Mouse (Mus musculus) forebrain, embryonic 12.5 days (tissue): ENCODE data around the gene Kat8. TPM values are rescaled to one million over a fixed set of nuclear protein-coding genes. Genes with fewer than 3 reads are reported as not detected.
A peak's percentile ranks its signal among the peaks of the same experiment; 100 is the strongest.

Experiments used
- ATAC-seq: fragments of 200-750 bp; cut with Nextera tagmentation; 2 replicates; pipeline ENCODE4 v1.8.0; 2017; ENCODE audit warnings: moderate TSS enrichment; ENCODE audit not compliant: low FRiP score
- H3K27ac ChIP-seq: fragments of 300-500 bp; sonication (generic); 2 replicates; pipeline ENCODE4 v1.5.1; 2016; ENCODE audit warnings: mild to moderate bottlenecking
- H3K27me3 ChIP-seq: fragments of 300-500 bp; sonication (generic); 2 replicates; pipeline ENCODE4 v1.6.1; 2016; ENCODE audit warnings: mild to moderate bottlenecking
- H3K36me3 ChIP-seq: fragments of 300-500 bp; sonication (generic); replicated peaks from 2 replicates; pipeline ENCODE4 v1.6.1; 2016; ENCODE audit warnings: mild to moderate bottlenecking
- H3K4me1 ChIP-seq: fragments of 300-500 bp; sonication (generic); 2 replicates; pipeline ENCODE4 v1.6.1; 2016
- H3K4me2 ChIP-seq: fragments of 300-500 bp; sonication (generic); 2 replicates; pipeline ENCODE4 v1.6.1; 2016; ENCODE audit warnings: mild to moderate bottlenecking, moderate library complexity
- H3K4me3 ChIP-seq: fragments of 300-500 bp; sonication (generic); replicated peaks from 2 replicates; pipeline ENCODE4 v1.5.1; 2016; ENCODE audit warnings: mild to moderate bottlenecking
- H3K9ac ChIP-seq: fragments of 300-500 bp; sonication (generic); 2 replicates; pipeline ENCODE4 v1.6.1; 2016; ENCODE audit warnings: mild to moderate bottlenecking
- H3K9me3 ChIP-seq: fragments of 300-500 bp; sonication (generic); 2 replicates; pipeline ENCODE4 v1.6.1; 2016
- WGBS: fragments of 180-500 bp; shearing (Covaris S2); methylation state at CpG from one replicate; pipeline ENCODE4 v1.1.7; 2016; 5-methylcytosine and 5-hydroxymethylcytosine counted together
- polyA plus RNA-seq: library from polyadenylated mRNA; unstranded; fragments of >200 nt; fragmentation: Nextera tagmentation; extraction: Ambion mirVana; gene quantifications from 2 replicates; pipeline ENCODE4 v1.2.1, GENCODE M21; 2016

Kat8 gene
- polyA plus RNA-seq, 1 experiment from 2014 or later = 52.4 TPM

DNA sequence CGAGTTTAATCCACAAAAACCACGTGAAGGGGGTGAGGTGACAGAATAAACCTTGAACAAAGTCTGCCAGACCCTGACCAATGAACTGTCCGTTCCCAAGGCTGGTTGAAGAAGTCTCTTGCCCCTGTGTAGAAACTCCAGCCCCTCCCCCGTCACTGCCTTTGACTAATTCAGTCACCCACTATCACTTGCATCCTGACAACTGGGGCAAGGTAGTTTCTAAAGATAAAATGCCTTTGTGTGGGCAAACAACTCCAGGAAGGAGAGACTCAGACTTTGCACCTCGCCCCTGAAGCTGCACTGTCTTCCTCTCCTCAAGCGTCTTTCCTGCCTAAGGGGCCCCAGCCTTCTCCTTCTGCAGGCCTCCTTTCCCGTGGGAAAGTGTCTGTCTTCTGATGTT, 12.3 kb upstream of the Kat8 start:
- Histone ChIP-seq H3K4me1 (peaks cover 10% of the 10 kb centered on the region), H3K27ac (no peak overlapping the region), H3K4me2 (no peak overlapping the region), H3K27me3 (0 out of 2 replicates have a peak, but pooled peaks cover 2% of the 10 kb centered on the region), H3K36me3 (no peaks in the 10 kb centered on the region), H3K9ac (no peak overlapping the region), H3K4me3 (no peak overlapping the region), H3K9me3 (no peaks in the 10 kb centered on the region)
- 53% methylated on average over 7 of the region's 7 CpGs for WGBS
- ATAC-seq = no peak

DNA sequence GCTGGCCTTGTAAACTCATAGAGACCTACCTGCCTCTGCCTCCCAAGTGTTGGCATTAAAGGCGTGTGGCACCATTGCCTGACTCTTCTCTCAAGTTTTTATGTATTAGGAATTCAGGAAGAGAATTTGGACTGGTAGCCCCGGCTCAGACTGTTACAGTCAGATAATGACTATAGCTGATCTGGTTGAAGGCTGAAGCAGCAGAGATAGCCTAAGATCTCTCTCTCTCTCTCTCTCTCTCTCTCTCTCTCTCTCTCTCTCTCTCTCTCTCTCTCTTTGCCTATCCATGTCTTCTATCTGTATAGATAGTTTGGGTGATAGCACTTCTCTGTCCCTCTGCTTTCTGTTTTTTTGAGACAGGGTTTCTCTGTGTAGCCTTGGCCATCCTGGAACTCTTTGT, 10.5 kb upstream of the Kat8 start:
- ATAC-seq = no peak

DNA sequence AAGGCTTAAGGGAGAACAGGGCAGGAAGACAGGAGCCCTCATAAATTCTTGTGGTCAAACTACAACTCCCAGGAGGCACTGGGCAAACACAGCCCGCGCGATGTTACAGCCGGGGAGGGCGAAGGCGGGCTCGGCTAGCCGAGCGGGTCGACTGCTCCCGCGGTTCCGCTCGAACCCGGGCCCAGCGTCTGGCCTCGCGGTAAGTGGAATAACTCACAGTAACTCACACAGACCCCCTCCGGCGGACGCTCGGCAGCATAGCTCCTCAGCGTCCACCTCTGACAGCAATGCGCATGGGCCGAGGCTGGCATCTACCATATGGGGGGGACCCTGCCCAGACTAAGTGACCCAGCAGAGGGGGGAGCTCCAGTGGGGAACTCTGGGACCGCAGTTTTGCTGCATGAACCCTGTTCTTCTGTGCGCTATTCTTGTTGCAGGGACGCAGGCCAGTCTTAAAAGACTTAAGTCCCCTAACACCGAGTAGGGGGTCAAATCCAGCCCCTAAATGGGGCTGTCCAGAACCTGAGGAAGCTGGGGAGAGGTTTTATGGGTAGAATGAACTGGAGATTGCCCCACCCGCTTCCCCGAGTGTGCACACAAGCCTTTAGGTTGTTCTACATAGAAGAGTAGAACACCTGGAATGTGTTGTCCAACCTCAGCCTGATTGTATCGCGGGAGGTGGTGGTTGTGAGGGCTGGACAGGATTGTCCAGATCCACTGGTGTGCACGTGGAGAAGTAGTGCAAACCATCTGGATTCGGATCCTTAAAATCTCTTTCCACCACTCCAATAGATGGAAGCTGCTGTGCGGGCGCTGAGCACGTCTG, 8.1 kb upstream of the Kat8 start, which contains the start of gene Bckdk:
Gene Bckdk, plus strand, starts transcription at position 112 of the 826 bp plus-strand sequence.
- H3K4me1 ChIP-seq = peaks cover 11% of the 10 kb centered on the region
- H3K36me3 ChIP-seq = peaks cover 40% of the 10 kb centered on the region
- WGBS = 7% methylated on average over 38 of the region's 38 CpGs
- no peaks in the 10 kb centered on the region for H3K27me3 ChIP-seq
- peak within 1 kb of the TSS; percentile 86 for H3K4me2 ChIP-seq
- peak within 1 kb of the TSS; percentile 81 for H3K9ac ChIP-seq
- peak within 1 kb of the TSS; percentile 76 for H3K4me3 ChIP-seq
- peak within 1 kb of the TSS; percentile 68 for H3K27ac ChIP-seq
- ATAC-seq = peak; percentile 91
- no peaks in the 10 kb centered on the region for H3K9me3 ChIP-seq

More for the DNA sequence above, 10.5 kb upstream of the Kat8 start:
- peaks cover 11% of the 10 kb centered on the region for H3K4me1 ChIP-seq
- no peak overlapping the region for H3K4me2 ChIP-seq
- no peak overlapping the region for H3K4me3 ChIP-seq
- H3K36me3 ChIP-seq = peaks cover 16% of the 10 kb centered on the region
- H3K9ac ChIP-seq = no peak overlapping the region
- H3K9me3 ChIP-seq = no peaks in the 10 kb centered on the region
- no peak overlapping the region for H3K27ac ChIP-seq
- H3K27me3 ChIP-seq = 0 out of 2 replicates have a peak, but pooled peaks cover 2% of the 10 kb centered on the region
- WGBS = 83% methylated on average over 2 of the region's 2 CpGs

DNA sequence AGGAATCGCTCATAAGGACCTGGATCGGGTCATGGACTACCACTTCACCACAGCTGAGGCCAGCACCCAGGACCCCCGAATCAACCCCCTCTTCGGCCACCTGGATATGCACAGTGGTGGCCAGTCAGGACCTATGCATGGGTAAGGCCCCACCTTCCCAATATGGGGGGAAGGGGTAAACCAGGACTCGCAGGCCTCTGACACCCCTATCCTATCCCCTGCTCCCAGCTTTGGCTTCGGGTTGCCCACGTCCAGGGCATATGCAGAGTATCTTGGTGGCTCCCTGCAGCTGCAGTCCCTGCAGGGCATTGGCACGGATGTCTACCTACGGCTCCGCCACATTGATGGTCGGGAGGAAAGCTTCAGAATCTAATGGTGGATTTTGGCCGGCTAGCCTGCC, 4.4 kb upstream of the Kat8 start:
- Histone ChIP-seq H3K4me2 (no peak overlapping the region), H3K4me3 (no peak overlapping the region), H3K36me3 (peaks cover 49% of the 10 kb centered on the region), H3K4me1 (peaks cover 13% of the 10 kb centered on the region), H3K9me3 (no peaks in the 10 kb centered on the region), H3K27me3 (no peaks in the 10 kb centered on the region), H3K27ac (no peak overlapping the region), H3K9ac (no peak overlapping the region)
- no peak for ATAC-seq
- WGBS = 91% methylated on average over 12 of the region's 12 CpGs

DNA sequence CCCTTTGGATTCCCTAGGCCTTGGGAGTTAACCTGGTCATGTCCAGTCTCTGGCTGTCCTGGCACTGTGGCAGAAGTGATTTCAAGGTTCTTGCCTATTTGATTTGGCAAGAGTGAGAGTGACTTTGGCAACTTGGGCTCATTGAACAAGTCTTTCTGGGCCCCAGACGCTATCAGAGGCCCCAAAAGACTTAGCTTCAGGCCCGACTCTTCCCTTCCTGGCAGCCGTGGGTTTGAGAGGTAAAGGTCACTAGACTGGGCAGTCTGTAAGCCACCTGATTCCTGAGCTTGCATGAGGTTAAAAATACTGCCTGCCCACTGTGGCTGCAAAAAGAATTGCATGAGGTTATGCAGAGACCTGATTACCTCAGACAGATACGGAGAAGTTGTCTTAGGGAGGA, 3.7 kb upstream of the Kat8 start:
- Histone ChIP-seq H3K4me1 (peaks cover 17% of the 10 kb centered on the region), H3K27ac (no peak overlapping the region), H3K27me3 (no peaks in the 10 kb centered on the region), H3K4me2 (no peak overlapping the region), H3K4me3 (no peak overlapping the region), H3K9ac (no peak overlapping the region), H3K9me3 (no peaks in the 10 kb centered on the region), H3K36me3 (peaks cover 49% of the 10 kb centered on the region)
- 95% methylated on average over 4 of the region's 4 CpGs for WGBS
- ATAC-seq = no peak

DNA sequence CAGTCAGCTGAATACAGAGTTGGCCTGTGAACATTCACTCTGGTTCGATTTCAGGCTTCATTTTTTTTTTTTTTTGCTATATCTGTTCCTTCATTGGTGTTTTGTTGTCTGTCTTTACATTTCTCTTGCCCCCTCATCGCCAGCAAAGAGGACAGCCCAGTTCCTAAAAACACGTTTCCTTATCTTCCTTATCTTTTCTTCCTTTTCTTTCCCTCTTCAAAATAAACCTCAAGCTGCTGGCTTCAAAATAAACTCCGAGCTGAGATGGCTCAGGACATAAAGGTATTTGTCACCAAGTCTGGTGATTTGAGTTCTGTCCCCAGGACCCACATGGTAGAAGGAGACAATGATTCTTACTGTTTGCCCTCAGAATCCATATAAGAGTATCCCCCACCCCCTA, 622 bp downstream of the Kat8 start:
- peaks cover 46% of the 10 kb centered on the region for H3K36me3 ChIP-seq
- peak overlapping the region; percentile 89 for H3K4me3 ChIP-seq
- peak overlapping the region; percentile 73 for H3K9ac ChIP-seq
- WGBS = 44% methylated on average over 4 of the region's 4 CpGs
- peak overlapping the region; percentile 73 for H3K4me2 ChIP-seq
- H3K4me1 ChIP-seq = peaks cover 6% of the 10 kb centered on the region
- H3K9me3 ChIP-seq = no peaks in the 10 kb centered on the region
- no peak overlapping the region for H3K27ac ChIP-seq
- no peaks in the 10 kb centered on the region for H3K27me3 ChIP-seq
- no peak for ATAC-seq

DNA sequence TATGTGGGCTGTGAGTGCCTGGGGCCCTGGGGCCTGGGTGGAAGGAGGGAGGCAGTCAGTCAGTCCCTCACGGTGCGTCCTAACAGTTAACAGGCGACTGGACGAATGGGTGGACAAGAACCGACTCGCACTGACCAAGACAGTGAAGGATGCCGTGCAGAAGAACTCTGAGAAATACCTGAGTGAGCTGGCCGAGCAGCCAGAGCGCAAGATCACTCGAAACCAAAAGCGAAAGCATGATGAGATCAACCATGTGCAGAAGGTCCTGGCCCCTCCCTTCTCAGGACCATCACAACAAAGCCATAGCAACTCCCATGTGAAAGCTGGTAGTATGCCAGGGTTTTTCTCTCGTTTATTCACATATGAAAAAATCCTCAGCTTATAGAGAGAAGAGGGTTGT, 3.0 kb downstream of the Kat8 start:
- no peak overlapping the region for H3K4me2 ChIP-seq
- H3K4me3 ChIP-seq = no peak overlapping the region
- H3K36me3 ChIP-seq = peaks cover 36% of the 10 kb centered on the region
- H3K27me3 ChIP-seq = no peaks in the 10 kb centered on the region
- no peaks in the 10 kb centered on the region for H3K9me3 ChIP-seq
- no peak overlapping the region for H3K9ac ChIP-seq
- WGBS = 93% methylated on average over 12 of the region's 12 CpGs
- H3K4me1 ChIP-seq = peaks cover 6% of the 10 kb centered on the region
- no peak overlapping the region for H3K27ac ChIP-seq
- no peak for ATAC-seq

DNA sequence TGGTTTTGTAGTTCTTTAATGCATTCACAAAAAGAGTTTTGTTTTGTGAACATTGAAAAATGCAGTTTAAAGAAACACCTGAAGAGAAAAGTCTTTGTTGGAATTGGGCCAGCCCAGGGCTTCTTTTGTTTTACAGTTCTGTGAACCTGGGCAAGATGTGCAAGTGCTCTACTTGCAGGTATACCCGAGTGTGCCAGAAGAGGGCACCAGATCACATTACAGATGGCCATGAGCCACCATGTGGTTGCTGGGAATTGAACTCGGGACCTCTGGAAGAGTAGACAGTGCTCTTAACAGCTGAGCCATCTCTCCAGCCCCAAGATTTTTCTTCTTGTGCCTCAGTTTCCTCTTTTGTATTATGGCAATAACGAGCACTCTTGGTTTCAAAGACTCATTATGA, 5.9 kb downstream of the Kat8 start:
- ATAC-seq = no peak
- Histone ChIP-seq H3K9ac (no peak overlapping the region), H3K36me3 (peaks cover 61% of the 10 kb centered on the region), H3K4me1 (peaks cover 1% of the 10 kb centered on the region), H3K27ac (no peak overlapping the region), H3K27me3 (no peaks in the 10 kb centered on the region), H3K4me3 (no peak overlapping the region), H3K4me2 (no peak overlapping the region), H3K9me3 (no peaks in the 10 kb centered on the region)
- WGBS = 62% methylated on average over 3 of the region's 3 CpGs

DNA sequence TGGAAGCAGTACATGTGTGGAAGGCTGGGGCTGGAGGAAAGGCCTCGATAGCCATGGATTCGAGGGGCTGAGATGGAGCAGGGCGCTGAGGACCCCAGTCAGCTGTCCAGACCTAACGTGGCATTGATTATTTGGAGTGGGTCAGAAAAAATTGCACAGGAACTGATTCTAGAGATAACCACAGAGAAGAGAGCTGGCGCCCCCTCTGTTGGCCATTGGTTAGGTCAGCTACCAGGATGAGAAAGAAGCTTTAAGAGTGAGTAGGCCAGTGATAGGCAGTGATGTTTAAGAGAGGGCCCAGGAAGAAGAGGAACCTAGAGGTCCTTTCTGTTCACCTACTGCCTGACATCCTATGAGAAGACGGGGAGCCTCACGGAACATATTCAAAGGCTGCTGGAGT, 7.0 kb downstream of the Kat8 start:
- no peak overlapping the region for H3K4me3 ChIP-seq
- 84% methylated on average over 7 of the region's 7 CpGs for WGBS
- H3K4me1 ChIP-seq = no peaks in the 10 kb centered on the region
- H3K9ac ChIP-seq = no peak overlapping the region
- H3K9me3 ChIP-seq = no peaks in the 10 kb centered on the region
- ATAC-seq = no peak
- H3K36me3 ChIP-seq = peaks cover 70% of the 10 kb centered on the region
- no peak overlapping the region for H3K4me2 ChIP-seq
- H3K27ac ChIP-seq = no peak overlapping the region
- H3K27me3 ChIP-seq = no peaks in the 10 kb centered on the region

DNA sequence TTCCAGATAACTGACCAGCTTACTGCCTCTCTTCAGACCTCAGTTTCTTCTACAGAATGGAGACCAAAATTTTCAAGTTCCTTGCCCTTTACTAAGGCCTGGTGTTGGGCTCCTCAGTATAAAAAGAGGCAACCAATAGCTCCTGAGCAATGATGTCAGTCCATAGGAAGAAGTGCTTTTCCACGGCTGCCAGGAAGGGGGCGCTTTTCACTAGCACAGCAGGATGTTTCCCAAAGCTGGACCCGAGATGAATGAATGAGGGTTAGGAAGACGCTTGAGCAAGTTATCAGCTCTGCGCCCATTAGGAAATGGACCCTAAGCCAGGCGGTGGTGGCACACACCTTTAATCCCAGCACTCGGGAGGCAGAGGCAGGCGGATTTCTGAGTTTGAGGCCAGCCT, 9.2 kb downstream of the Kat8 start:
- no peaks in the 10 kb centered on the region for H3K9me3 ChIP-seq
- H3K4me2 ChIP-seq = no peak overlapping the region
- H3K4me1 ChIP-seq = no peaks in the 10 kb centered on the region
- no peak for ATAC-seq
- no peak overlapping the region for H3K4me3 ChIP-seq
- no peak overlapping the region for H3K9ac ChIP-seq
- no peaks in the 10 kb centered on the region for H3K27me3 ChIP-seq
- WGBS = 68% methylated on average over 8 of the region's 8 CpGs
- H3K27ac ChIP-seq = no peak overlapping the region
- H3K36me3 ChIP-seq = peaks cover 77% of the 10 kb centered on the region

DNA sequence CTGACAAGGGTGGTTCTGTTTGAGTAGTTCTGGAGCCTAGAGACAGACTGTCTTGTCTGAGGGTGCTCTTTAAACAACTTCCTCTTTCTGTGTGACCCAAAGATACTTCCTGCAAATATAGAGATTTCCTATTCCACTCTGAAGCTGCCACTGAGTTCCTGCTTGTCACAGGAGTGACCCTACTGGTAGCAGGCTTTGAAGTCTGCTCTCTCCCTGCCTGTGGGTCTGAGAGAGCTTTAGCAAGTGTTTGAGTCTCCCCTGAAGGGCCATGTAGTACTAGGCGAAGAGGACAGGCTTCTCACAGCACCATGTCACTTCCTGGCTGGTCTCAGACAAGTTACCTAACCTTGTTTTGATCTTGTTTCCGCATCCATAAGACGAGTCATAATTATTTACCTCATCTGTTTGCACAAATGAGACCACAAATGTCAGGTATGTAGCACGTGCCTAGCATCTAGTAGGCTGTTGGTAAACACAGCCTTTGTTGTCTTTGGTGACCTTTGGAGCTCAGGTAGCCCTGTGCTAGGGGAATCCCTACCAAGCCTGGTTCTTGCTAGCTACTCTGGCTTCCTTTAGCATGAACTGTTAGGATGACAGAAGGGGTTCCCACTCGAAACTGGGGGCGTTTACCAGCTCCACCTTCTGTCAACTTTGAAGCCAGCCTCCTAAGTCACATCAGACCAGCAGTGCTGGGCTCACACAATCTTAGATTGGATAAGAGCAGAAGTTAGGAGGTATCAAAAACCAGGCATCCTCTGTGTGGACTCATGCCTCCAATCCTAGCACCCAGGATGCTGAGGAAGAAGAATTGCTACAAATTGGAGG, 10.3 kb downstream of the Kat8 start:
- H3K9me3 ChIP-seq = no peaks in the 10 kb centered on the region
- H3K27me3 ChIP-seq = peaks cover 1% of the 10 kb centered on the region; the same call in 1 of the 2 replicates
- peaks cover 74% of the 10 kb centered on the region for H3K36me3 ChIP-seq
- no peaks in the 10 kb centered on the region for H3K4me1 ChIP-seq
- no peak for ATAC-seq
- no peak overlapping the region for H3K4me2 ChIP-seq
- no peak overlapping the region for H3K4me3 ChIP-seq
- WGBS = 81% methylated on average over 6 of the region's 6 CpGs
- no peak overlapping the region for H3K9ac ChIP-seq
- no peak overlapping the region for H3K27ac ChIP-seq

DNA sequence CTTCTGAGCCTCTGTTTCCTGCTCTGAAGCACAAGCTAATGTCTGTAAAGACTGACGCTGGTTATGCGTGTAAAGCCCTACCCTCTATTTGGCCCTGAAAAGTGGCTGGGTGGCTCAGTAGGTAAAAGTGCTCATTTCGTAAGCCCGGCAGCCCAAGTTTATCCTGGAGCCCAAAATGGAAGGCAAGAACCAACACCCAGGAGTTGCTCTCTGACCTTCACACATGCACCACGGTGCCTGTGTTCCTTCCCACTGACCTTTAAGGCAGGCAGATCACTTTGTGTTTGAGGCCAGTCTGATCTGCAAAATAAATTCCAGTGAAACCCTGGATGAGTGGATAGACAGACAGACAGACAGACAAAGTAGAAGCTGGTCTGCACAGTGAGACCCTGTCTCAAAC, 11.4 kb downstream of the Kat8 start:
- WGBS = 90% methylated on average over 5 of the region's 5 CpGs
- Histone ChIP-seq H3K4me1 (no peaks in the 10 kb centered on the region), H3K4me3 (no peak overlapping the region), H3K9me3 (no peaks in the 10 kb centered on the region), H3K27ac (no peak overlapping the region), H3K27me3 (peaks cover 12% of the 10 kb centered on the region), H3K4me2 (no peak overlapping the region), H3K36me3 (peaks cover 68% of the 10 kb centered on the region), H3K9ac (no peak overlapping the region)
- no peak for ATAC-seq
